Mouse (Mus musculus) adrenal gland, postnatal 14 days (tissue): Measurements from ENCODE around the gene Clnk. TPM values are rescaled to one million over a fixed set of nuclear protein-coding genes. Genes with fewer than 3 reads are reported as not detected.

Source experiments
- DNase-seq: peaks from one replicate; pipeline ENCODE4 v3.0.0; 2021; ENCODE audit warnings: mixed read lengths
- total RNA-seq: library from RNA; stranded (reverse); gene quantifications from 2 replicates; pipeline ENCODE4 v1.2.3, GENCODE M21; 2021

Clnk gene
- total RNA-seq, 1 experiment from 2014 or later = not detected

DNA sequence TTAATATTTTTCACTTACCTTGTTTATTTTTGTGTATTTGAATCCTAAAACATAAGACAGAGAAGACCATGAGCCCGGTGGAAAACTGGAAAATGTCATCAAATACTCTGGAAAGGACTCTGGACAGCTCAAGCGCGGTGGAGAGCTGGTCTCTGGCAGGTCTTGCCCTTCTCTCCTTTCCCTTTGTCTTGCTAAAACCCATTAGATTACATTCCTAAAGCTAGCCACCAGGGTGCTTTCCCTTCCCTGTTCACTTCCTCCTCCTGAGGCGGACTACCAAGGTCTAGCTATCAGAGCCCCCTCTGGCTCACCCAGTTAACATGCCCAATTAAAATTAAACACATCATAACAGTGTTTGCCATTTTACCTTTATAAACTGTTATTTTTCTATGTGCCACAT is 123.9 kb downstream of the Clnk start:
- no peak for DNase-seq

DNA sequence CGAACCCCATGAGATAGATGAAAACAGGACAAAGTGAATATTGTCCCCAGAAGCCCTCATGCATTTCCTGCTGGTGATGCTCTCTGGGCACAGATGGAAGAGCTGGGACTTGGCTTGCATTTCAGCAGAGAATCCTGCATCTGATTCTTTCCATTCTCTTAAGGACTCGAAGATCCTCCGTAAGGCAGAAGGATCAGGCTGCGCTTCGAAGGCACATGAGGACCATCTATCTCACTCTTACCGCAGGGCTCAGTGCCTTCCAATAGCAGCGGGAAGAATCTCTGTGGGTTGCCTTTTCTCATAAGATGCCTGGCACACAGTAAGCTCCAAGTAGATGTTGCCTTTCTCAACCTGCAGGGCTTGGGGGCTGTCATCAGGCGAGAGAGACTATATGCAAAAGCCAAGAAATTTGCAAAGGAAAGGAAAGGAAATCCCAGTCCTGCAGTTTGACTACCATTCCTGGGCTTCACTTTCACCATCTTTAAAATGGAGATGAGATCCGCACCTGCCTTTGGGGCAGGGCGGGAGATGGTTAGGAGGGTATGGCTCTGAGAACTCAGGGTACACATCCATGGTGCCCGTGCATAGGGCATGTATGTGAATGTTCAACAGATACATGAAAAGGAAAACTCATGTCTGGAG is 167.6 kb downstream of the Clnk start:
- DNase-seq = no peak

DNA sequence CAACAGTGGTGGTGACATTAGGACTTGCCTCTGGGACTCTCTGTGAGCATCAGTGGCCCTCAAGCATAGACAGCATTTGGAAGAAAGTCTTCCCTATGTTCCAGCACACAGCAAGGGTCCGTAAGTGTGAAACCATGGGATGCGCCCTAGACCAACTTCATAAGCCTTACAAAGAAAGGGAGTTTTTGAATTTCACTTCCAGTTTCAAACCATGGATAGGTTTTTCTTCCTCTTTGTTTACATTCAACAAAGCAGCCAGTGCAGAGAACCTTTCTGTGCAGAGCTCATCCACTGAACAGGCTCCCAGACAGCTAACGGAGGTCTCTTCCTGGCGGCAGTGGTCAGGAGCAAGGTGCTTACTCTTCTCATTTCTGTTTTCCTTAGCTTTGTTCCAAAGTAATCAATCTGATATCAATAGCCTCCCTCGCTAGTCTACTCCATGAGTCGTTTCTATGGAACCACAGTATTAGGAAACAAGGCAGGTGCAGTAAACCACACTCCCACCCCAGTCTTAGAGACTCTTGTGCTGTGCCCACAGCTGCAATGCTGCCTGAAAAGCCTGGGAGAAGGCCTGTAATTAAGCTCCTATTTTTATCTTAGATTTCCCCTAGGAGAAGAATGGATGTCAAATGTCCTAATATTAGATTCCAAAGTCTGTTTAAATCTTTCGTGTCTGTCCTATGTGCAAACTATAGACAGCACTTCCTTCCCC is 169.1 kb downstream of the Clnk start:
- DNase-seq = no peak

DNA sequence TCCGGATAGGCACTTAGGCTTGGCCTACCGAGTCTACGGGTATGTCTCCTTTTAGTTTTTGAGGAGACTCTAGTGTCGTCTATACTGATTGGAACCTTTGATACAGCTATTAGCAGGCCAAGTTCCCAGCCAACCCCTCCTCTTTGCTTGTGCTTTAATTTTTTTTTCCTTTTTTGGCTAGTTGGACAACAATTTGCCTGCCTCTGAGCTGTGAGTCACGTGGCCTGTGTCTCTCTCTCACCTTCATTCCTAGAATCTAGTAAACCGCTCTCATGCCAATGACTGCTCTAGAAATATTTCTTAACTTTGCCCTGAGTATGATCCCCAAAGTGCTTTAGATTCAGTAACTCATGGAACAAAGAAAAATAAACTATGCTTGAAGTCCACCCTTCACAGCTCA is 173.7 kb downstream of the Clnk start:
- no peak for DNase-seq

DNA sequence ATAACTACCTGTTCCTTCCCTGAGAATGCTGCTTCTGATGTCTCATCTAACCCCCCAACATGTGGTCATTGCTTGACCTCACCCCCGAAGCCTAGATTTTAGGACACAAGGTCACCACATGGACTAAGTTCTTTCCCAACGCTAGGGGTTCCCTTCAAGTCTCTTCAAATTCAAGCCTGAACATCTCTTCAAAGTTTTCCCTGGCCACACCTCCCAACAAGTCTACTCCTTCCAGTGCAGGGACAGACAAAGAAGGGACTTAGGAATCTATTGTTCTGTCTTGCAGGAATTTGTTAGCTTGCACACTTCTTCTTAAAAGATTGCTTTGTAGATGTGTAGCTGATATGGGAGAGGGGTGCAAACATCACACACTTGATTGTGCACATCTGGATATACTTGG is 174.5 kb downstream of the Clnk start:
- no peak for DNase-seq

DNA sequence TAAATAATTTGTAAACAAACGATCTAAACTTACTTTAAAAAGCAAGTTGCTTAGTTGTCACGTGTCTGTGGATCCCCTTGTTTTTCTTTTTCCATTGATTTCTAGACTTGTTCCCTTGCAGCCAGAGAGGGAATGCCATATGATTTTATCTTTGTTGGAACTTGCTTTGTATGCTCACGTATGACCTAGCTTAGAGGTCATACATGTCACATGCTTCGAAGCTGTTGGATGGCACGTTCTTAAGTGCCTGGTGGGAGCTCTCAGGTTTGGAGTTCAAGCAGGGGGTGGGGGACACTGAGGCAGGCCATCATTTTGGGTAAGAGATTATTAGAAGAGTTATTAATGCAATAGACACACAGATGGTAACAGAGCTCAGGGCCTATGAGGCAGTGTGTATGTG is 178.1 kb downstream of the Clnk start:
- DNase-seq = no peak

DNA sequence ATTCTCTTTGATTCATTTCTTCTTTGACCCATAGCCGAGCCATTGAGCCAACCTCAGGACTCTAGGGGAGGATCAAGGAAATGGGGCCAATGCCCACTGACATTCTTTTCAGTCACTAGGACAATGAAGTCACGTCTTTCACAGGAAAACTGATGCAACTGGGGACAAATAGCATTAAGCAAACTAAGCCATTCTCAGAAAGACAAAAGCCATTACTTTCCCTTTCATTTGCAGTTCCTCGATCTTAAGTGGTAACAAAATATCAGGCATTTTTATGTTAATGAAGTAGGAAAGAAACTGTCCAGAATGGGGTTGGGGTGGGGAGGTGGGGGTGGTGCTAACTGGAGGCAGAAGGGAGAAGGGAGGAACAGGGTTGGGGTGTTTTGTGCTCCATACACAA is 178.6 kb downstream of the Clnk start:
- DNase-seq = no peak

DNA sequence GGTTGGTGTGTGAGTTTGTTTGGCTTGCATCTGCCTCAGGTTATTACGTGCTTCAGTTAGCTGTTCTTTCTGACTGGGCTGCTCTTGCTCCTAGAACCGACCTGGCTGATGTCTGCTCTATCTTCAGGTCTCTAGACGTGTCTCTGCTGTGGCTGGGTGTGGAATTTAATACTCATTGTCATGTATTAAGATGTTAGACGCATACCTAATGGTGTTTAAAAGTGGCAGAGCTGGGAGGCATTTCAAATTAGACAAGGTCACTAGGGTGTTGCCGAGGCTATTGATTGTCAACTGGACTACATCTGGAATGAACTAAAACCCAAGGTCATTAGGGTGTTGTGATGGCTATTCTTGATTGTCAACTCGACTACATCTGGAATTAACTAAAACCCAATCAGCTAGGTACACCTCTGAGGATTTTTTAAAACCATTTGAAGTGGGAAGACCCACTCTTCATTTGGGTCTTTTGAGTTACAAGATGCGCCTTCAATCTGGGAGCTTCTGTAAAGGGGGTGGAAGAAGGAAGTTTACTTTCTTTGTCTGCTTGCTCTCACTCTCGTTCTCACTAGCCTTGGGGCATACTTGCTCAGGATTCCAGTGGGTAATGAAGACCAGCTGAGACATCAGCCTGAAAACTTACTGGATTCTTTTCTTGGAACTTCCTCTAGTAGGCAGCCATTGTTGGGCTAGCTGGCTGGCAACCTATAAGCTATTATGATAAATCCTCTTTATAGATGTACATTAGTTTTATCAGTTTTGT is 179.8 kb downstream of the Clnk start:
- DNase-seq = no peak

DNA sequence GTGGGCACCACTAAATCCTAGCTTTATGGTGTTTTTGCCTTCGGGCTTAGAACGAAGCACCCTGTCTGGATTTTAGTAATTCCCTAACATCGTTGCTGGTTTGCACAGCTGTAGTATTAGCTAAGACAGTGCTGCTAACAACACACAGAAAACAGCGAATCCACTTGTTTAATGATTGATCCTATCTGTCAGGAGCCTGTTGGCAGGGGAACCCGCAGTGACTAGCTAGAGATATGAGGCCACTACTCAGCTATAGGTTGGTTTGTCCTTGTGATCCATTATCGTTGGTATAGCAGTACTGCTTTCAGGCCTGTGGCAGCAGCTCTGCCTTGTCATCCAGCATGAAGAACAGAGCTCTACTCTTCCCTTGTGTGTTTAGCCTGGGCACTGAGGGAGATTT is 183.8 kb downstream of the Clnk start:
- no peak for DNase-seq

DNA sequence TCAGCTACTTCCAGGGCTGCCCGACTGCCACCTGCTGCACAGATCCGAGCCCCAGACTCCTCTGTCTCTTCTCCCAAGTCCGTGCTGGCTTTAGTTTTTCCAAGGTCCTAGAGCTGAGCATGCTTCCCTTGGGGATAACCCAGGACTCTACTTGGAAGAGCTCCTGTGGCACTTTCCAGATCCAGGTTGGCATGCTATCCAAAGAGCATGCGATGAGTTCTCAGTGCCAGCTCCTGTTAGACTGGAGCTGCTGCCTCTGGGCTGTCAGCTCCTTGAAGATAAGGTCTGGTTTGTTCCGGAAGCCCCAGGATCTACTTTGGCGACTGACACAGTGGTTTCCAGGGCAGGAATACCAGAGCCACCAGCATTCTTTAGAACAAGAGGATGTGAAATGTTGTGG is 187.4 kb downstream of the Clnk start:
- peak; percentile 11 for DNase-seq

DNA sequence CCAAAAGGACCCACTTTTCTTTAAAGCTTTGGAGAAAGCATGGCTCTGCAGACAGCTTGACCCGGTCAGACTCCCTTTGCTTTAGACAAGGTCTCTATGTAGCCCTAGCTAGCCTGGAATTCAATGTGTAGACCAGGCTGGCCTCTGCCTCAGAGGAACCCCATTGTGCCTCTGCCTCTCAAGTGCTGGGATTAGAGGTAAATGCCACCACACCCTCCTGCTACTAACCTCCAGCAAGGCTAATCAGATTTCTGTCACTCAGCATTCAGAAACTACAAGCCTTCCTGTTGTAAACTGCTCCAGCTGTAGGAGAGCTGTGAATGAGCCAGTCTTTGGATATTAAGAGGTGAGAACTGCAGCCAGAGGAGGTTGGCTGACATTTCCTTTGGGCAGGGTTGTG is 188.9 kb downstream of the Clnk start:
- no peak for DNase-seq

DNA sequence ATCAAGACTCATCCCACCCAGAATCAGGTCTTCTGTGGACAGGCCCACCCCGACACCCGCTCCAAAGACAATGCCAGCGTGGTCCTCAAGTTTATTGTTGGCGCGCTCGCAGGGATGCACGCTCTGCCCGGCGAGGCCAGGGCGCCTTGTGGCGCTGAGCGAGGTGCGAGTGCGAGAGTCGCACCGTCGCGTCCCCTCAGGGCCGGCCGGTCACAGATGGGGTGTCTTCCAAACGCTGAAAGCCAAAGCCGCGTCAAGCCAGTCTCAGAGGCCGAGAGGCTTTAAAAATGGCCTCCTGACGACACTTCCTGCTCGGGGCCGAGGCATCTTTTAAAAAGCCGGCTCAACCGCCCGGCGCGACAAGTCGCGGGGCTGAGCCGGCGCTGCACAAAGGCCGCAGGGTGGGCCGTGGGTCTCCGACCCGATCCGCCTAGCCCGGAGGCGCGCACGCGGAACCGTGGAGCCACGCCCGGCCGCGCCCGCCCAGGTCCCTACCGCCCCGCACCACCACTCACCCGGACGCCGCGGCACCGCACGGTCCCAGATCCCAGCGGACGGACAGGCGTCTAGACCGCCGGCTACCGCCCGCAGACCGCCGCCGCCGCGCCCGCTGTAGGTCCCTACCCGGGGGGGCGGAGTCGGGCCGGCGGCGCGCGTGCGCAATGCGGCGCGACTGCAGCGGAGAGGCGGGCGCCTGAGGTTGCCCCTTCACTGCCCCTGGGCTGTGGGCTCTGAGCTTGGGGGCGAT is 192.3 kb downstream of the Clnk start, which contains the start of gene Zfp518b:
Gene Zfp518b, minus strand, starts transcription at position 663 of the 748 bp plus-strand sequence.
- DNase-seq = peak; percentile 87

DNA sequence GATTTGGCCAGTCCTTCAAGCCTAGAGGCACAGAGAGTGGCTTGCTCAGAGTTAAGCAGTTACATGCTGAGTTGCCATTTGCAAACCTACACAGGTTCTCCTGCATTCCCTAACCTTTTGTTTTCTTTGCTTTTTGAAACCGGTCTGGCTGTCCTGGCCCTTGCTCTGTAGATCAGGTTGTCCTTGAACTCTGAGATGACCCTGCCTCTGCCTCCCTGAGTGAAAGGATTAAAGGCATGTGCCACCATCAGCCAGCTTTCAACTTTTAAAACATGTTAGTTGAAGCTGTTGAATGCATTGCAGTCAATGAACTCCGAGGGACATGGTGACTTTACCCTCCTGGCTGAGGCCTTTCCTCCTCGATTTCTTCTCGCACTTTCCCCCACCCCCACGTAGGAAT is 217.8 kb downstream of the Clnk start:
- no peak for DNase-seq

Other genes with a start within 250 kb of the Clnk start
- 5.9 and 7.1 TPM in 2 replicates for gene Zfp518b, start 192.0 kb downstream of the Clnk start, total RNA-seq